Mouse (Mus musculus) heart, adult 2 months (tissue): ENCODE data around the gene Gm30191. TPM values are rescaled to one million over a fixed set of nuclear protein-coding genes. Genes with fewer than 3 reads are reported as not detected.

Experiments used
- DNase-seq, 2 experiments: peaks; one replicate each; pipeline ENCODE4 v3.0.0; 2021
- H3K27ac ChIP-seq: fragments of 200-600 bp; 2 replicates; pipeline ENCODE4 v1.8.1; 2022
- H3K27me3 ChIP-seq: fragments of 200-500 bp; 2 replicates; pipeline ENCODE4 v1.6.1; 2012; ENCODE audit warnings: mild to moderate bottlenecking, low read length, inconsistent platforms, mixed read lengths; ENCODE audit not compliant: control insufficient read depth, insufficient read depth
- H3K36me3 ChIP-seq: fragments of 200-500 bp; 2 replicates; pipeline ENCODE4 v1.6.1; 2012; ENCODE audit warnings: low read length, inconsistent platforms; ENCODE audit not compliant: control insufficient read depth, insufficient read depth
- H3K4me1 ChIP-seq: fragments of 200-500 bp; 2 replicates; pipeline ENCODE4 v1.6.1; 2011; ENCODE audit warnings: low read length; ENCODE audit not compliant: control insufficient read depth, insufficient read depth
- H3K4me3 ChIP-seq: fragments of 200-600 bp; 2 replicates; pipeline ENCODE4 v1.8.1; 2022
- H3K79me2 ChIP-seq: fragments of 200-500 bp; replicated peaks from 2 replicates; pipeline ENCODE4 v1.6.1; 2012; ENCODE audit warnings: mild to moderate bottlenecking, inconsistent platforms, low read length, moderate library complexity, mixed read lengths; ENCODE audit not compliant: control insufficient read depth, insufficient read depth
- H3K9ac ChIP-seq: fragments of 200-500 bp; 2 replicates; pipeline ENCODE4 v1.6.1; 2012; ENCODE audit warnings: low read depth, mild to moderate bottlenecking, control low read depth, inconsistent platforms, low read length, mixed read lengths
- CTCF ChIP-seq: fragments of 200-600 bp; IDR thresholded peaks from 2 replicates; pipeline ENCODE4 v1.8.1; 2022; ENCODE audit warnings: antibody characterized with exemption, mild to moderate bottlenecking, moderate library complexity
- EP300 ChIP-seq: fragments of 200-500 bp; IDR thresholded peaks from 2 replicates; pipeline ENCODE4 v1.6.1; 2011; ENCODE audit warnings: low read depth, low read length, control low read depth; ENCODE audit not compliant: insufficient read depth
- POLR2A ChIP-seq: fragments of 200-500 bp; IDR thresholded peaks from 2 replicates; pipeline ENCODE4 v1.6.1; 2011; ENCODE audit warnings: mild to moderate bottlenecking, low read depth, low read length, control low read depth; ENCODE audit not compliant: insufficient read depth
- WGBS: fragments of 180-500 bp; shearing (Covaris S2); methylation state at CpG from one replicate; pipeline ENCODE4 v1.1.7; 2018; 5-methylcytosine and 5-hydroxymethylcytosine counted together
- intact Hi-C: fragments of 180-260 bp; cut with DNase I; formaldehyde crosslinking; loops from one replicate; pipeline ENCODE4 v1.15.1; 2025
- long read RNA-seq: library from polyadenylated mRNA; stranded (forward); transcript quantifications from one replicate; pipeline ENCODE4 v2.0.0, GENCODE M21; 2021
- polyA plus RNA-seq: library from polyadenylated mRNA; depleted of rRNA; stranded (reverse); fragments of >200 nt; gene quantifications from 2 replicates; pipeline ENCODE4 v1.2.3, GENCODE M21; 2012; rRNA removed
- total RNA-seq, 2 experiments: library from RNA; stranded (reverse); gene quantifications; 2 replicates each; pipeline ENCODE4 v1.2.3; 2021

The Gm30191 gene
- not detected for total RNA-seq
- polyA plus RNA-seq = not detected in 2 replicates
- long read RNA-seq = 0 reads

DNA sequence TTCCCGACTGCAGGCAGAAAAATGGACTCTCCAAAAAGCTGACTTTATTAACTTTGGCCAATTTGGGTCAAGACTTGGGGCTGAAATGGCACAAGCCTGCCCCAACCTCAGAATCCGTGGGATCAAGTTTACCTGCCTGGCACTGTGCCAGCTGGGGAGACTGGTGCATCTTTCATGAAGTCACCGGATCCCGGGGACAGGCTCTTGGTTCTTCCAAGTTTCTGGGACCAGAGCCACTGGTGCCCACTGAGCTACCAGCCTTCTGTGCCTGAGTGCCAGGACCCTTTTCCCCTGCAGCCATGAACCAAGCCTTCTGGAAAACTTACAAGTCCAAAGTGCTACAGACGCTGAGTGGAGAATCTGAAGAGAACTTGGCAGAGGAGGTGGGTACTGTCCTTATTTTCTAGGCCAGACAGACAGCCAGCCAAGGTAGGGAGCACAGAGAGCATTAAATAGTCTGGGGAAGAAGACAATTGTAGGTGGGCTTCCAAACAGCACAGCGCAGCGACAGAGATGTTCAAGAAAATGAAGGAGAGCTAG is at the start of gene Gm30191:
Gene Gm30191, plus strand, starts transcription at position 217 of the 540 bp plus-strand sequence.
- TF ChIP-seq EP300 = no peak
- no peak for TF ChIP-seq POLR2A
- no peak for TF ChIP-seq CTCF
- H3K27ac ChIP-seq = no peak within 1 kb of the TSS
- intact Hi-C loops = loop anchor here (5.0 kb wide), 1 partner anchor 221 kb away; the partner anchor contains the start of gene Stmn1
- no peaks in the 10 kb centered on the region for H3K27me3 ChIP-seq
- H3K79me2 ChIP-seq = no peaks in the 10 kb centered on the region
- H3K9ac ChIP-seq = no peak within 1 kb of the TSS
- H3K4me3 ChIP-seq = no peak within 1 kb of the TSS
- H3K4me1 ChIP-seq = peaks cover 4% of the 10 kb centered on the region
- DNase-seq = no peak
- H3K36me3 ChIP-seq = no peaks in the 10 kb centered on the region
- WGBS = 74% methylated on average over 7 of the region's 7 CpGs

DNA sequence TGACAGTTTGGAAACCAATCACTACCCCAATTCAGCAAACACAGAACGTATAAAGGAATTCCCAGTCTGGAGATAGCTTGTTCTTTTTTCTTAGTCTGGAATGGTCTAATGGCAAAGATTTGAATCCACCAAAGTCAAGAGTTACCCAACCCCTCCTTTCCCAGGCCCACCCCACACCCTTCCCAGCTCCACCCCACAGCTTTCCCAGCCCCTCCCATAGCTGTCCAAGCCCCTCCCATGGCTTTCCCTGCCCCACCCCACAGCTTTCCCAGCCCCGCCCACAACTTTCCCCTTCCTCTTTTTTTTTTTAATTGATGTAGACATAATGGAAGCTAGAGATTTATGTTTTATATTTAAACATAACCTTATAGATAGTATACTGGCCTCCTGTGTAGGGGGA is 47.4 kb upstream of the Gm30191 start:
- 70% methylated on average over 2 of the region's 2 CpGs for WGBS
- Histone ChIP-seq H3K79me2 (no peaks in the 10 kb centered on the region), H3K9ac (no peak overlapping the region), H3K4me1 (no peaks in the 10 kb centered on the region), H3K27ac (no peak overlapping the region), H3K27me3 (no peaks in the 10 kb centered on the region), H3K36me3 (no peaks in the 10 kb centered on the region), H3K4me3 (no peak overlapping the region)
- DNase-seq = no peak
- intact Hi-C loops = no loop called here
- TF ChIP-seq CTCF = no peak
- no peak for TF ChIP-seq POLR2A
- no peak for TF ChIP-seq EP300

DNA sequence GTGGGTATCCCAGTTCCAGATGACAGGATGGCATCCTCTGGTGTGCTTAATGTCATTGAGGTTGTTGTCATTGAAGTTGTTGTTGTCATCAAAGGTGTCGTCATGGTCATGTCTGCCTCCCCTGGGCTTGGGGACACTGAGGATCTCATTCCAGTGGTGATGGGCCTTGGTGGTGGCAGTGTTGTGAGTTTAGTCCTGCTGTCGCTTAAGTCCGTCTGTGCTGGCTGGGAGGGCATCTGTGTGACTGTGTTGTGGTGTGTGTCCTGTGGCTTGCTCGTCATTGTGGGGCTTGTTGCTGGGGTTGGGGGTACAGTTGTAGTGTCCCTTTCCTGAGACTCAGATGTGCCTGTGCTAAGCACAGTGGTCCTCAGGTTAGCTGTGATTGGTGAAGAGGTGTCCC is 43.8 kb upstream of the Gm30191 start, which contains the start of gene Gm7534:
Gene Gm7534, minus strand, starts transcription at position 101 of the 400 bp plus-strand sequence.
- no peak for TF ChIP-seq CTCF
- no peak for TF ChIP-seq EP300
- no peak for TF ChIP-seq POLR2A
- no peak for DNase-seq
- Histone ChIP-seq H3K27me3 (no peaks in the 10 kb centered on the region), H3K9ac (no peak within 1 kb of the TSS), H3K4me1 (no peaks in the 10 kb centered on the region), H3K79me2 (no peaks in the 10 kb centered on the region), H3K4me3 (no peak within 1 kb of the TSS), H3K36me3 (no peaks in the 10 kb centered on the region), H3K27ac (no peak within 1 kb of the TSS)
- intact Hi-C loops = no loop called here
- WGBS = 87% methylated on average over 4 of the region's 4 CpGs

DNA sequence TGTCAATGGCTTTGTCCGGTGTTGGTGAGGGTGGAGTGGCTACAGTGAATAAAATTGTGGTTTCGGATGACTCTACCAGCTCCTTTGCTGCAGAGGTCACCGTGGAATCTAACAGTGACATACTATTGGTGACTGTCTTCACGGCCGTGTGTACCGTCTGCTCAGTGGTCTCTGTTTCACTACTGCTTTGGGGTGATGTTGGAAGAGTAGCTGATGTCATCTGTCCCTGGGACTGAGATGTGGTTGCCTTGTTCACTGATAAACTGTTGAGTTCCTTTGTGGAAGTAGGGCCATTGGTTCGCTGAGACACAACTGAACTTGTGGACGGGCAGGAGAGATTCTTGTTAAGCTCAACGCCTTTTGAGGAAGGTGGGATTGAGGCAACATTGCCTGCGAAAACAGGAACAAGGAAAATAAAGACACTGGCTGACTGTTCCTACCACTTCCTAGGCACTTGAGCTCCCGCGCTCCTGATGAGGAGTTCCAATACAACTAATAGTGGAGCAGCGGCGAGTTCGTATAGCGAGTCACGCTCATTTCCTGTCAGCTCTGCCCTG is 43.3 kb upstream of the Gm30191 start:
- intact Hi-C loops = no loop called here
- no peak for DNase-seq
- no peak for TF ChIP-seq EP300
- TF ChIP-seq CTCF = no peak
- no peak for TF ChIP-seq POLR2A
- H3K79me2 ChIP-seq = no peaks in the 10 kb centered on the region
- H3K4me1 ChIP-seq = no peaks in the 10 kb centered on the region
- H3K27ac ChIP-seq = no peak overlapping the region
- H3K36me3 ChIP-seq = no peaks in the 10 kb centered on the region
- H3K4me3 ChIP-seq = no peak overlapping the region
- H3K27me3 ChIP-seq = no peaks in the 10 kb centered on the region
- WGBS = 71% methylated on average over 17 of the region's 17 CpGs
- no peak overlapping the region for H3K9ac ChIP-seq

DNA sequence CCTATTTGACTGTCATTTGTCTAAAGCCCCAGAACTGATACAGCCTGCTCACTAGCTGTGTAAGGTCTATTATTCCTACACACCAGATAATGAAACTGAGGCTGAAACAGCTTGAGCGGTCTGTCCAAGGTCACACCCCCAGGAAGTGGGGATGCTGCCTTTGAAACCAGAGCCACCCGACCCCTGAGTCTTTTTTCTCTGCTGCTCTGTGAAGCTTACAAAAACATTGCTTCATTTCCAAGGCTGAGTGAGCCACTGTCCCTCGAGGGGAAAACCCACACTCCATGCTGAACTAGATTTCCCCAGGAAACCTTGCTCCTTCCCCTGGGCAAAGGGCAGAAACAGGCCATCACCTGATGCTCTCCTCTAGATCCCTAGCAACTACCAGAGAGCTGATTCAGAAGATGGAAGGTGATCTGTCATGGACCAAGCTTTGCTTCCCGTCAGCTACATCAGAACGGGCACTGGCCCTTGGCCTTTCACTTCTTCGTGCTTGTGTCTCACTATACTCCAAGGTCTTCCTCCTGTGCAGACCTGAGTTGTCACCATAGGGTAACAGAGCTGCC is 40.2 kb upstream of the Gm30191 start:
- Histone ChIP-seq H3K79me2 (no peaks in the 10 kb centered on the region), H3K36me3 (no peaks in the 10 kb centered on the region), H3K9ac (no peak overlapping the region), H3K4me3 (no peak overlapping the region), H3K27ac (no peak overlapping the region), H3K27me3 (no peaks in the 10 kb centered on the region), H3K4me1 (no peaks in the 10 kb centered on the region)
- intact Hi-C loops = no loop called here
- TF ChIP-seq POLR2A (no peak), EP300 (no peak), CTCF (no peak)
- 59% methylated on average over 6 of the region's 6 CpGs for WGBS
- no peak for DNase-seq
